In the genomic region with DNA sequence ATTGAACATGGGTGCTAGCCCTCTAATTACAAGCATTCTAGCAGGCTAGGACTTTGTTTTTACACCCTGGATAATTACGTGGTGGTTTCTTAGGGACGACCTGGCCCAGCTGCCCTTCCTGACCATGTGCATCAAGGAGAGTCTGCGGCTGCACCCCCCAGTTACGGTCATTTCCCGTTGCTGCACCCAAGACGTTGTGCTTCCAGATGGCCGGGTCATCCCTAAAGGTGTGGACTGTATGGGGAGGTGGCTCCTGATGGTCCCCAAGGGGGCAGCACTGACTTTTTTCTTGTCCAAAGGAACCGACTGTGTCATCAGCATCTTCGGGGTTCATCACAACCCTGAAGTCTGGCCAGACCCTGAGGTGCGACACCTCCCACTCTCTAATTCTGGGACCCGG, we compare ENCODE assay signal across 14 mouse cellular contexts. TPM values are rescaled to one million over a fixed set of nuclear protein-coding genes. Genes with fewer than 3 reads are reported as not detected.
DNase-seq lines count a peak whose midpoint lies in the region; ATAC-seq lines count a peak whose summit lies in the region.
"Had no signal": no experiment of that assay in that cellular context is flagged by ENCODE, and none has a peak within 500 bp of the region (broad histone marks: within the 10 kb centered on the region; RNA-seq: fewer than 3 reads in every experiment).

No protein-coding gene starts in this region.

- H3K4me1 ChIP-seq in heart, embryonic 12.5 days (replicated peaks) = peaks cover 7% of the 10 kb centered on the region; the same call in 1 of the 2 replicates
- H3K4me1 ChIP-seq in embryonic facial prominence, embryonic 11.5 days (ENCODE audit: control insufficient read depth, insufficient read depth, low read length) = no peaks in the 10 kb centered on the region
- H3K4me1 ChIP-seq in intestine, embryonic 16.5 days (ENCODE audit: control insufficient read depth, insufficient read depth, low read length) = no peaks in the 10 kb centered on the region
- no peaks in the 10 kb centered on the region for H3K4me1 ChIP-seq in stomach, embryonic 15.5 days
- H3K4me1 ChIP-seq: embryonic facial prominence, embryonic 15.5 days had no signal

- no peak overlapping the region for H3K27ac ChIP-seq in heart, embryonic 12.5 days (ENCODE audit: poor library complexity, severe bottlenecking)
- no peak overlapping the region for H3K27ac ChIP-seq in embryonic facial prominence, embryonic 11.5 days (replicated peaks; ENCODE audit: low read depth, low read length)
- H3K27ac ChIP-seq in intestine, embryonic 16.5 days (ENCODE audit: low read length) = no peak overlapping the region
- H3K27ac ChIP-seq in stomach, embryonic 15.5 days = no peak overlapping the region
- H3K27ac ChIP-seq: embryonic facial prominence, embryonic 15.5 days had no signal

- no peak overlapping the region for H3K9ac ChIP-seq in heart, embryonic 12.5 days
- H3K9ac ChIP-seq in embryonic facial prominence, embryonic 11.5 days (replicated peaks; ENCODE audit: low read length) = no peak overlapping the region
- H3K9ac ChIP-seq in intestine, embryonic 16.5 days (ENCODE audit: low read depth, low read length) = peak overlapping the region; percentile 67; the same call in 1 of the 2 replicates
- no peak overlapping the region for H3K9ac ChIP-seq in stomach, embryonic 15.5 days
- H3K9ac ChIP-seq: embryonic facial prominence, embryonic 15.5 days had no signal

- no peaks in the 10 kb centered on the region for H3K9me3 ChIP-seq in heart, embryonic 12.5 days (replicated peaks)
- no peaks in the 10 kb centered on the region for H3K9me3 ChIP-seq in embryonic facial prominence, embryonic 11.5 days (replicated peaks; ENCODE audit: control insufficient read depth, low read length)
- no peaks in the 10 kb centered on the region for H3K9me3 ChIP-seq in intestine, embryonic 16.5 days (ENCODE audit: control insufficient read depth, low read length)
- H3K9me3 ChIP-seq in stomach, embryonic 15.5 days = no peaks in the 10 kb centered on the region
- H3K9me3 ChIP-seq: embryonic facial prominence, embryonic 15.5 days; megakaryocyte, embryonic 14.5 days had no signal

- intact Hi-C loops in heart, postnatal 10 days (cut with DNase I) = loop anchor here (1.0 to 5.0 kb wide), 2 partner anchors 110 to 155 kb away; no protein-coding TSS in a partner anchor

- DNase-seq in heart, postnatal 10 days = no peak
- DNase-seq in embryonic facial prominence, embryonic 11.5 days (ENCODE audit: low spot score) = no peak
- DNase-seq in gastrocnemius, adult 18-20 months (ENCODE audit: low spot score) = no peak
- DNase-seq in embryo, embryonic 11 days = no peak
- DNase-seq: adrenal gland, adult 8-10 months; gastrocnemius, adult 2 months; lung, postnatal 14 days; midbrain, embryonic 14.5 days; right cerebral cortex, postnatal 14 days had no signal

- 0 out of 2 replicates have a peak overlapping the region, but pooled peaks have one; percentile 76 for H3K4me2 ChIP-seq in heart, embryonic 12.5 days
- no peak overlapping the region for H3K4me2 ChIP-seq in embryonic facial prominence, embryonic 11.5 days (ENCODE audit: low read depth, low read length)
- H3K4me2 ChIP-seq in intestine, embryonic 16.5 days (ENCODE audit: low read depth, low read length) = peak overlapping the region; percentile 59
- H3K4me2 ChIP-seq in stomach, embryonic 15.5 days = peak overlapping the region; percentile 50

- no peaks in the 10 kb centered on the region for H3K27me3 ChIP-seq in heart, embryonic 12.5 days (replicated peaks)
- no peaks in the 10 kb centered on the region for H3K27me3 ChIP-seq in embryonic facial prominence, embryonic 11.5 days (ENCODE audit: control insufficient read depth, insufficient read depth, low read length)
- no peaks in the 10 kb centered on the region for H3K27me3 ChIP-seq in intestine, embryonic 16.5 days (replicated peaks; ENCODE audit: control insufficient read depth, insufficient read depth, low read length)
- no peaks in the 10 kb centered on the region for H3K27me3 ChIP-seq in stomach, embryonic 15.5 days (replicated peaks)
- H3K27me3 ChIP-seq: embryonic facial prominence, embryonic 15.5 days had no signal

- WGBS in heart, embryonic 12.5 days = 86% methylated on average over 11 of the region's 11 CpGs
- 86% methylated on average over 11 of the region's 11 CpGs for WGBS in embryonic facial prominence, embryonic 11.5 days
- 85% methylated on average over 11 of the region's 11 CpGs for WGBS in intestine, embryonic 16.5 days
- 83% methylated on average over 11 of the region's 11 CpGs for WGBS in stomach, embryonic 15.5 days

- H3K36me3 ChIP-seq in heart, embryonic 12.5 days = peaks cover 10% of the 10 kb centered on the region; the same call in 1 of the 2 replicates
- no peaks in the 10 kb centered on the region for H3K36me3 ChIP-seq in embryonic facial prominence, embryonic 11.5 days (replicated peaks; ENCODE audit: control insufficient read depth, insufficient read depth, low read depth, low read length)
- no peaks in the 10 kb centered on the region for H3K36me3 ChIP-seq in intestine, embryonic 16.5 days (ENCODE audit: control insufficient read depth, insufficient read depth, low read length)
- H3K36me3 ChIP-seq in stomach, embryonic 15.5 days = no peaks in the 10 kb centered on the region

- H3K4me3 ChIP-seq in heart, embryonic 12.5 days = no peak overlapping the region
- H3K4me3 ChIP-seq in embryonic facial prominence, embryonic 11.5 days (ENCODE audit: low read depth, low read length) = no peak overlapping the region
- peak overlapping the region; percentile 48 for H3K4me3 ChIP-seq in intestine, embryonic 16.5 days (ENCODE audit: low read length)
- no peak overlapping the region for H3K4me3 ChIP-seq in stomach, embryonic 15.5 days (replicated peaks)
- H3K4me3 ChIP-seq: embryonic facial prominence, embryonic 15.5 days had no signal

- ATAC-seq in heart, embryonic 12.5 days (ENCODE audit: insufficient number of reproducible peaks, low FRiP score) = no peak
- ATAC-seq in embryonic facial prominence, embryonic 11.5 days (replicated peaks; ENCODE audit: insufficient number of reproducible peaks, low FRiP score, low TSS enrichment, low read depth) = 0 out of 2 replicates have a peak, but pooled peaks have one; percentile 8
- ATAC-seq in intestine, embryonic 16.5 days = no peak
- no peak for ATAC-seq in stomach, embryonic 15.5 days (ENCODE audit: insufficient read depth, low FRiP score, low read depth)

RNA-seq across cellular contexts. Expression of gene Cyp4f16, which starts 8.6 kb away (rescaled TPM):
- polyA plus RNA-seq in heart, embryonic 12.5 days (2016; fragmentation: Nextera tagmentation; extraction: Ambion mirVana) = 18.3 and 19.2 TPM in 2 replicates
- 10 to 100 TPM in 1 of 2 experiments, 1 to 10 TPM in 1; 8.3 to 12.2 TPM for total RNA-seq in heart, postnatal 10 days (2021)
- polyA plus RNA-seq in embryonic facial prominence, embryonic 11.5 days (2014; fragmentation: Nextera tagmentation; extraction: Ambion mirVana) = 16.5 and 16.7 TPM in 2 replicates
- polyA plus RNA-seq in intestine, embryonic 16.5 days (2015; fragmentation: Nextera tagmentation; extraction: Ambion mirVana) = 58.5 and 70.7 TPM in 2 replicates
- polyA plus RNA-seq in stomach, embryonic 15.5 days (2015; fragmentation: Nextera tagmentation; extraction: Ambion mirVana) = 24.6 and 26.6 TPM in 2 replicates
- total RNA-seq in gastrocnemius, adult 18-20 months (2021) = 1 to 10 TPM in 1 of 2 experiments, under 1 TPM in 1; 0.78 to 1.7 TPM

RNA-seq across cellular contexts. Expression of gene Cyp4f17, which starts 21.9 kb away (rescaled TPM):
- 6.1 and 7.1 TPM in 2 replicates for polyA plus RNA-seq in heart, embryonic 12.5 days (2016; fragmentation: Nextera tagmentation; extraction: Ambion mirVana)
- 1 to 10 TPM; 6.4 to 6.8 TPM for total RNA-seq in heart, postnatal 10 days (2021)
- 4.0 and 7.1 TPM in 2 replicates for polyA plus RNA-seq in embryonic facial prominence, embryonic 11.5 days (2014; fragmentation: Nextera tagmentation; extraction: Ambion mirVana)
- polyA plus RNA-seq in intestine, embryonic 16.5 days (2015; fragmentation: Nextera tagmentation; extraction: Ambion mirVana) = 4.6 TPM in 2 replicates
- 6.5 and 7.4 TPM in 2 replicates for polyA plus RNA-seq in stomach, embryonic 15.5 days (2015; fragmentation: Nextera tagmentation; extraction: Ambion mirVana)
- total RNA-seq in gastrocnemius, adult 18-20 months (2021) = 1 to 10 TPM; 1.3 to 1.5 TPM
